Mouse (Mus musculus) spleen, adult 2 months (tissue): Measurements from ENCODE around the gene Fau. TPM values are rescaled to one million over a fixed set of nuclear protein-coding genes. Genes with fewer than 3 reads are reported as not detected.
"Not testable (repeated sequence)": the region's sequence is repeated elsewhere in the genome, so short reads cannot be mapped to it uniquely, and the experiment has no call there.

ENCODE experiments used
- DNase-seq, 2 experiments: peaks; one replicate each; pipeline versions ENCODE4 v3.0.0 to v3.0.0-alpha.2; 2012 to 2021; ENCODE audit warnings: low spot score in 2 of 2, low read depth in 1 of 2
- H3K27ac ChIP-seq: fragments of 200-500 bp; 2 replicates; pipeline ENCODE4 v1.5.1; 2012; ENCODE audit warnings: low read length, inconsistent platforms; ENCODE audit not compliant: insufficient read depth
- H3K27me3 ChIP-seq: fragments of 200-500 bp; 2 replicates; pipeline ENCODE4 v1.6.1; 2012; ENCODE audit warnings: mild to moderate bottlenecking, moderate library complexity, low read length, inconsistent platforms; ENCODE audit not compliant: control insufficient read depth, insufficient read depth
- H3K36me3 ChIP-seq: fragments of 200-500 bp; 2 replicates; pipeline ENCODE4 v1.6.1; 2012; ENCODE audit warnings: mild to moderate bottlenecking, low read length, inconsistent platforms; ENCODE audit not compliant: control insufficient read depth, insufficient read depth
- H3K4me1 ChIP-seq: fragments of 200-500 bp; 2 replicates; pipeline ENCODE4 v1.6.1; 2011; ENCODE audit warnings: inconsistent platforms; ENCODE audit not compliant: control insufficient read depth, insufficient read depth, insufficient read length
- H3K4me3 ChIP-seq: fragments of 200-500 bp; 2 replicates; pipeline ENCODE4 v1.5.1; 2011; ENCODE audit warnings: mild to moderate bottlenecking, inconsistent platforms; ENCODE audit not compliant: insufficient read depth, insufficient read length; ENCODE audit errors: extremely low read depth
- CTCF ChIP-seq: fragments of 200-500 bp; IDR thresholded peaks from 2 replicates; pipeline ENCODE4 v1.5.1; 2011; ENCODE audit warnings: mild to moderate bottlenecking, inconsistent platforms; ENCODE audit not compliant: insufficient read depth, insufficient read length, insufficient replicate concordance; ENCODE audit errors: extremely low read depth
- POLR2A ChIP-seq: fragments of 200-500 bp; IDR thresholded peaks from 2 replicates; pipeline ENCODE4 v1.6.1; 2011; ENCODE audit warnings: low read depth, low read length, inconsistent platforms
- WGBS: fragments of 180-500 bp; shearing (Covaris S2); methylation state at CpG from one replicate; pipeline ENCODE4 v1.1.7; 2018; 5-methylcytosine and 5-hydroxymethylcytosine counted together
- polyA plus RNA-seq: library from polyadenylated mRNA; depleted of rRNA; stranded (reverse); fragments of >200 nt; gene quantifications from 2 replicates; pipeline ENCODE4 v1.2.3, GENCODE M21; 2012

The Fau gene
- polyA plus RNA-seq, 1 experiment: 1,884 TPM

DNA sequence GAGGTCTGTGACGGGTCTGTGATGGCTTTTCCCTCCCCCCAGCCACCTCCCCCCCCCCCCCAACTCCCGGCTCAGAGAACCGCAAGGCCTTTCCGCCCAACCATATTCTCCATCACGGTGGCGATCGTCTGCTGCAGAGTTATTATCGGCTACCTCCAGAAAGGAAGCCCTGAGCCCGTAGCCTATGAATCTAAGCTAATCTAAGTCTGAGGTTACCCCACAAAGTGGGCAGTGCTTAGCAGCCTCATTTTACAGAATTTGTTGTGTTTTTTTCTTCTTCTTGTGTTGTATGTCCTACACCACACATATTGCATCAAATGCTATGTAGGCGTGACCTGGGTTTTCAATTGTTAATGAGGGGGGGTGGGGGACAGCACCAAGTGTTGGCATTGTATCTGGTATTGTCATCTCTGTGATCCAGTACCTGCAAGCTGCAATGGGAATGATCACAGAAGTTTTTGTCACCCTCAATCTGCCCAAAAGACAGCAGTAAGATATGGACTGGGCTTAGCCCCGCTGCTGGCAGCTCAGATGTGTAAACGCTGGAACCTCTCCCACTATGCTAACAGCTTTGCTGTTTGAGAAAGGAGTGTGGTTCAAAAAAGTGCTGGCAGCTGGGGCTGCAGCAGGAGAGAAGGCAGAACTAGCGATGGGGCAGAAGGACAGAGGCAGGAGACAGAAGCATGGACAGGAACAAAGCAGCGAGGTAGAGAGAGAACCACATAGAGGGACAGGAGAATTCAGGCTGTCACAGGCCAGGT lies 26.9 kb upstream of the Fau start:
- no peak for TF ChIP-seq CTCF
- no peak for DNase-seq
- no peak overlapping the region for H3K4me3 ChIP-seq
- WGBS: 74% methylated on average over 14 of the region's 14 CpGs
- H3K27me3 ChIP-seq: no peaks in the 10 kb centered on the region
- H3K27ac ChIP-seq: no peak overlapping the region
- no peaks in the 10 kb centered on the region for H3K4me1 ChIP-seq
- no peaks in the 10 kb centered on the region for H3K36me3 ChIP-seq

DNA sequence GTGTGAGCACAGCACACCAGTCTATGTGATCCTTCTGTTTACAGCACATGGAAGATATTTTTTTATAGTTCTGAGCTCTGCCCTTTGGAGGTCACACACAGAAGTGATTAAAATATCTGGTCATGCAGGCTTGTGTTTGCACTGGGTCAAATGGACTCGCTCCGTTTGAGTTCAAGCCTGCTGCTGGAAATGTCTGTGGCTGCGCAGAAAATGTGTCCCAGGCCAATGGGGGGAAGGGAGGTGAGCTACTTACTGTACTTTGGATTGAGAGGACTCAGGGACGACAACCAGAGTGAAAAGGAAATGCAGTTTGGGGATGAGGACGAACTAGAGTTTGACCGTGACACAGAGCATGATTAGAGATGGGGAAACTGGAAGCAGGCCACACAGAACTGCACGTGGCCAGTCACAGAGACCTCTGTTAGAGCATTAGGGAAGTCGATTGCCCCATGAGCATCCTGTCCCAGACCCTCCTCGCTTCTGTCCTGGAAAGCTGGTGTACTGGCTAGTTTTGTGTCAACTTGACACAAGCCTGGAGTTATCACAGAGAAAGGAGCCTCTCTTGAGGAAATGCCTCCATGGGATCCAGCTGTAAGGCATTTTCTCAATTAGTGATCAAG lies 21.6 kb upstream of the Fau start:
- no peak for DNase-seq
- Histone ChIP-seq H3K27ac (no peak overlapping the region), H3K4me3 (no peak overlapping the region), H3K4me1 (no peaks in the 10 kb centered on the region), H3K27me3 (no peaks in the 10 kb centered on the region), H3K36me3 (no peaks in the 10 kb centered on the region)
- WGBS: 62% methylated on average over 9 of the region's 9 CpGs
- TF ChIP-seq POLR2A: no peak
- no peak for TF ChIP-seq CTCF

DNA sequence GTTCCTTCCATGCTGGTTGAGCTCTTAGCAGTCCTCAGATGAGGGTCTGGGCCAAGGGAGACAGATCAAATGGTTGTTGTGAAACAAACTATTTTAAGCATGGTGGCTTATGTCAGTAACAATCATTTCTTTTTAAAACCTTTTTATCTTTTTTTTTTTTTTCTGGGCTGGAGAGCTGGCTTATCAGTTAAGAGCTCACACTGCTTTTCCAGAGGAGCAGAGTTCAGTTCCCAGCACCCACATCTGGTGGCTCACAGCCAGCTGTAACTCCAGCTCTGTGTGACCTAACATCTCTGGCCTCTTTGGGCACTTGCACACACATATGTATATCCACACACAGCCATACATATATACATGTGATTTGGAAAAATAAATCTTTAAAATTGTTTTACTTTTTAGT lies 19.9 kb upstream of the Fau start:
- Histone ChIP-seq H3K4me1 (no peaks in the 10 kb centered on the region), H3K27ac (no peak overlapping the region), H3K27me3 (no peaks in the 10 kb centered on the region), H3K36me3 (no peaks in the 10 kb centered on the region), H3K4me3 (no peak overlapping the region)
- no peak for DNase-seq
- TF ChIP-seq CTCF (no peak), POLR2A (no peak)

DNA sequence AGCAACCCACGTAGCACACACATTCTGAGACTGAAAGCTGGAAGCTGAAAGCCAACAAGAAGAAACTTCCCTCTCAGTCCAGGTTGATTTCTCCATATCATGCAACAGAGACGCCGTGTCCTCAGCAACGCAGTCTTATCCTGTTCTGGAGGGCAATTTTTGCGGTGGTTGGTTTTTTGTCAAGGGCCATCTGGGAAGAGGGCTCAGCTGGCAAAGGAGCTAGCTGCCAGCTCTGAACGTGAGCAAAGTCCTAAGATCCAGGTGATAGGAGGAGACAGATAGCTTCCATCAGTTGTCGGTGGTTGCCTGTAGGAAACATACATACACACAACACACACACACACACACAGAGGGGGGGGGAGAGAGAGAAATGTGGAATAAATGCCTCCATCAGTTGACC lies 19.3 kb upstream of the Fau start:
- DNase-seq: no peak
- WGBS: 75% methylated on average over 7 of the region's 7 CpGs
- H3K36me3 ChIP-seq: no peaks in the 10 kb centered on the region
- H3K4me3 ChIP-seq: no peak overlapping the region
- H3K27me3 ChIP-seq: no peaks in the 10 kb centered on the region
- no peak overlapping the region for H3K27ac ChIP-seq
- TF ChIP-seq POLR2A (no peak), CTCF (no peak)
- no peaks in the 10 kb centered on the region for H3K4me1 ChIP-seq

DNA sequence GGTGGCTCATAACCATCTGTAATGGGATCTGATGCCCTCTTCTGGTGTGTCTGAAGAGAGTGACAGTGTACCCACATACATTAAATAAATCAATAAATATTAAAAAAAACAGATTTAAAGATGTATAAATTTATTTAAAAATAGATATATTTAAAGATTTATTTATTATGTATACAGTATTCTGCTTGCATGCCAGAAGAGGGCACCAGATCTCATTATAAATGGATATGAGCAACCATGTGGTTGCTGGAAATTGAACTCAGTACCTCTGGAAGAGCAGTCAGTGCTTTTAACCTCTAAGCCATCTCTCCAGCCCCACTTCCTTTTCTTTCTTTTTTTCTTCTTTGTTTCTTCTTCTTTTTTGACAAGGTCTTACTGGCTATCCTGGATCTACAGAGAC lies 17.6 kb upstream of the Fau start:
- H3K4me3 ChIP-seq: no peak overlapping the region
- H3K36me3 ChIP-seq: no peaks in the 10 kb centered on the region
- TF ChIP-seq POLR2A (no peak), CTCF (no peak)
- H3K27ac ChIP-seq: no peak overlapping the region
- no peak for DNase-seq
- H3K27me3 ChIP-seq: no peaks in the 10 kb centered on the region
- H3K4me1 ChIP-seq: no peaks in the 10 kb centered on the region

DNA sequence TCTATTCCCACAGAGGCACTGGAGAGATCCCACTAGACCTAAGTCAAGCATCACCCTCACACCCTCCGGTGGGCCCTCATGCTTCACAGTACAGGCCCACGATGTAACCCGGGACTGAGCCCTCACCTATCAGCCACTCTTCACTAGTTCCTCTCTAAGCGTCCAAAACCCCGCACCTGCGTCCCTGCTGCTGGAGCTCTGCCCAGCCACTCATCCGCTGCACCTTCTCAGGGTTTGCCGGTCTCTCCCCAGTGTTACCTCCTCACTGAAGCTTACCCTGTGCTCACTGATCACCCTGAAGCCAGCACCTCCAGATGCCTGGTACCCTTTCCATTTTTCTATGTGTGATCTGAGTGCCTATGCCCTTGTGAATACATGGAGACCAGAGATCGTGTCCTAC lies 15.4 kb upstream of the Fau start:
- Histone ChIP-seq H3K4me1 (peaks cover 2% of the 10 kb centered on the region; the same call in 1 of the 2 replicates), H3K27ac (no peak overlapping the region), H3K27me3 (no peaks in the 10 kb centered on the region), H3K36me3 (no peaks in the 10 kb centered on the region), H3K4me3 (no peak overlapping the region)
- no peak for DNase-seq
- TF ChIP-seq CTCF (no peak), POLR2A (no peak)
- 85% methylated on average over 9 of the region's 9 CpGs for WGBS

DNA sequence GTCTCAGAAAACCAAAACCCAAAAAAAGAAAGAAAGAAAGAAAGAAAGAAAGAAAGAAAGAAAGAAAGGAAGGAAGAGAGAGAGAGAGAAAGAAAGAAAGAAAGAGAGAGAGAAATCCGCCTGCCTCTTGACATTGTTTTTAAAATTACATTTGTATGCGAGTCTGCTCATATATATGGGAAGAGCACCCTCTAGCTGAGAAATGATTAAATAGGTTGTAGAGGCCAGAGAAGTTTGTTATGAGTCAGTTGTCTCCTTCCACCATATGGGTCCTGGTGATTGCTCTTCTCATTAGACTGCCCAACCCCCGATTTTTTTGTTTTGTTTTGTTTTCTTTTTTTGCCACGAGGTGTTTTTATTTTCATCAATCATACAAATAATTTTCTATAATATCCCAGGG lies 13.5 kb upstream of the Fau start:
- not testable (repeated sequence) for H3K36me3 ChIP-seq, DNase-seq, H3K4me1 ChIP-seq, H3K4me3 ChIP-seq, H3K27me3 ChIP-seq, H3K27ac ChIP-seq
- 26% methylated on average over 4 of the region's 4 CpGs for WGBS
